Mouse (Mus musculus) limb, embryonic 11.5 days (tissue): ENCODE measurements around the gene Padi6. TPM values are rescaled to one million over a fixed set of nuclear protein-coding genes. Genes with fewer than 3 reads are reported as not detected.

ENCODE experiments used
- ATAC-seq: fragments of 200-750 bp; cut with Nextera tagmentation; 2 replicates; pipeline ENCODE4 v1.8.0; 2017; ENCODE audit warnings: low read depth; ENCODE audit not compliant: insufficient number of reproducible peaks, low FRiP score, low TSS enrichment
- DNase-seq: peaks from one replicate; pipeline ENCODE4 v3.0.0-alpha.2; 2015; ENCODE audit warnings: low spot score
- H3K27ac ChIP-seq: fragments of 300-500 bp; sonication (generic); replicated peaks from 2 replicates; pipeline ENCODE4 v1.5.1; 2014; ENCODE audit warnings: low read depth, mild to moderate bottlenecking, low read length
- H3K27me3 ChIP-seq: fragments of 300-500 bp; sonication (generic); 2 replicates; pipeline ENCODE4 v1.6.1; 2014; ENCODE audit warnings: mild to moderate bottlenecking, low read length, mixed read lengths; ENCODE audit not compliant: control insufficient read depth, insufficient read depth
- H3K36me3 ChIP-seq: fragments of 300-500 bp; sonication (generic); 2 replicates; pipeline ENCODE4 v1.6.1; 2014; ENCODE audit warnings: mild to moderate bottlenecking, low read length, moderate library complexity, mixed read lengths; ENCODE audit not compliant: control insufficient read depth, insufficient read depth
- H3K4me1 ChIP-seq: fragments of 300-500 bp; sonication (generic); 2 replicates; pipeline ENCODE4 v1.6.1; 2014; ENCODE audit warnings: low read length, mixed read lengths; ENCODE audit not compliant: control insufficient read depth, insufficient read depth
- H3K4me2 ChIP-seq: fragments of 300-500 bp; sonication (generic); 2 replicates; pipeline ENCODE4 v1.6.1; 2014; ENCODE audit warnings: low read depth, mild to moderate bottlenecking, moderate library complexity; ENCODE audit not compliant: severe bottlenecking
- H3K4me3 ChIP-seq: fragments of 300-500 bp; sonication (generic); 2 replicates; pipeline ENCODE4 v1.5.1; 2014; ENCODE audit warnings: low read depth, low read length
- H3K9ac ChIP-seq: fragments of 300-500 bp; sonication (generic); 2 replicates; pipeline ENCODE4 v1.6.1; 2014; ENCODE audit warnings: mild to moderate bottlenecking, low read length
- H3K9me3 ChIP-seq: fragments of 300-500 bp; sonication (generic); 2 replicates; pipeline ENCODE4 v1.6.1; 2016; ENCODE audit warnings: low read length; ENCODE audit not compliant: control insufficient read depth
- WGBS: fragments of 180-500 bp; shearing (Covaris S2); extraction: QIAGEN DNeasy Blood & Tissue Kit; methylation state at CpG from one replicate; pipeline ENCODE4 v1.1.7; 2014; 5-methylcytosine and 5-hydroxymethylcytosine counted together
- polyA plus RNA-seq: library from polyadenylated mRNA; unstranded; fragments of >200 nt; fragmentation: Nextera tagmentation; extraction: Ambion mirVana; gene quantifications from 2 replicates; pipeline ENCODE4 v1.2.1, GENCODE M21; 2014

The Padi6 gene
- polyA plus RNA-seq, 1 experiment from 2014 or later: 0.11 TPM

GRCm38 (mm10) chr4:140694551-140695060, 47.8 kb downstream of the Padi6 start:
- H3K4me2 ChIP-seq: no peak overlapping the region
- H3K4me1 ChIP-seq: 0 out of 2 replicates have a peak, but pooled peaks cover 3% of the 10 kb centered on the region
- H3K27ac ChIP-seq: no peak overlapping the region
- no peak overlapping the region for H3K4me3 ChIP-seq
- no peak for ATAC-seq
- no peaks in the 10 kb centered on the region for H3K36me3 ChIP-seq
- no peaks in the 10 kb centered on the region for H3K9me3 ChIP-seq
- H3K9ac ChIP-seq: no peak overlapping the region
- DNase-seq: no peak
- 45% methylated on average over 1 of the region's 1 CpGs for WGBS
- no peaks in the 10 kb centered on the region for H3K27me3 ChIP-seq

GRCm38 (mm10) chr4:140693513-140693912, 48.9 kb downstream of the Padi6 start:
- no peaks in the 10 kb centered on the region for H3K36me3 ChIP-seq
- 84% methylated on average over 4 of the region's 4 CpGs for WGBS
- H3K4me2 ChIP-seq: no peak overlapping the region
- H3K4me3 ChIP-seq: no peak overlapping the region
- no peaks in the 10 kb centered on the region for H3K4me1 ChIP-seq
- DNase-seq: no peak
- H3K9me3 ChIP-seq: no peaks in the 10 kb centered on the region
- no peak overlapping the region for H3K27ac ChIP-seq
- H3K27me3 ChIP-seq: no peaks in the 10 kb centered on the region
- H3K9ac ChIP-seq: no peak overlapping the region
- no peak for ATAC-seq

- WGBS: 75% methylated on average over 7 of the region's 7 CpGs
- no peak overlapping the region for H3K9ac ChIP-seq
- H3K27ac ChIP-seq: no peak overlapping the region
- no peak for ATAC-seq
- H3K27me3 ChIP-seq: no peaks in the 10 kb centered on the region
- no peaks in the 10 kb centered on the region for H3K36me3 ChIP-seq
- H3K4me1 ChIP-seq: no peaks in the 10 kb centered on the region
- no peak overlapping the region for H3K4me3 ChIP-seq
- H3K4me2 ChIP-seq: no peak overlapping the region
- no peak for DNase-seq
- H3K9me3 ChIP-seq: no peaks in the 10 kb centered on the region
Measured at GRCm38 (mm10) chr4:140691481-140691880, 51.0 kb downstream of the Padi6 start.

GRCm38 (mm10) chr4:140689873-140690655, 52.4 kb downstream of the Padi6 start:
- H3K4me2 ChIP-seq: no peak overlapping the region
- ATAC-seq: no peak
- DNase-seq: no peak
- no peaks in the 10 kb centered on the region for H3K36me3 ChIP-seq
- peaks cover 2% of the 10 kb centered on the region; the same call in 1 of the 2 replicates for H3K4me1 ChIP-seq
- 74% methylated on average over 16 of the region's 16 CpGs for WGBS
- no peak overlapping the region for H3K9ac ChIP-seq
- no peaks in the 10 kb centered on the region for H3K27me3 ChIP-seq
- no peak overlapping the region for H3K4me3 ChIP-seq
- H3K27ac ChIP-seq: no peak overlapping the region
- no peaks in the 10 kb centered on the region for H3K9me3 ChIP-seq

- H3K4me1 ChIP-seq: peaks cover 13% of the 10 kb centered on the region; the same call in 1 of the 2 replicates
- no peak for DNase-seq
- H3K27me3 ChIP-seq: no peaks in the 10 kb centered on the region
- no peak overlapping the region for H3K9ac ChIP-seq
- no peak overlapping the region for H3K4me3 ChIP-seq
- ATAC-seq: no peak
- 86% methylated on average over 5 of the region's 5 CpGs for WGBS
- no peaks in the 10 kb centered on the region for H3K36me3 ChIP-seq
- no peak overlapping the region for H3K4me2 ChIP-seq
- no peaks in the 10 kb centered on the region for H3K9me3 ChIP-seq
- H3K27ac ChIP-seq: no peak overlapping the region
Measured at GRCm38 (mm10) chr4:140688826-140689425, 53.5 kb downstream of the Padi6 start.

GRCm38 (mm10) chr4:140688044-140688825, 54.2 kb downstream of the Padi6 start:
- H3K27ac ChIP-seq: no peak overlapping the region
- no peaks in the 10 kb centered on the region for H3K9me3 ChIP-seq
- H3K9ac ChIP-seq: no peak overlapping the region
- ATAC-seq (no peak), DNase-seq (no peak)
- H3K4me2 ChIP-seq: no peak overlapping the region
- no peak overlapping the region for H3K4me3 ChIP-seq
- WGBS: 54% methylated on average over 11 of the region's 12 CpGs
- H3K36me3 ChIP-seq: no peaks in the 10 kb centered on the region
- peaks cover 15% of the 10 kb centered on the region; the same call in 1 of the 2 replicates for H3K4me1 ChIP-seq
- H3K27me3 ChIP-seq: no peaks in the 10 kb centered on the region

- 21% methylated on average over 6 of the region's 6 CpGs for WGBS
- H3K27ac ChIP-seq: no peak overlapping the region
- H3K4me3 ChIP-seq: no peak overlapping the region
Measured at GRCm38 (mm10) chr4:140684881-140685303, 57.6 kb downstream of the Padi6 start.

More at GRCm38 (mm10) chr4:140684881-140685303, 57.6 kb downstream of the Padi6 start:
- Histone ChIP-seq H3K9ac (no peak overlapping the region), H3K36me3 (no peaks in the 10 kb centered on the region), H3K4me1 (peaks cover 15% of the 10 kb centered on the region; the same call in 1 of the 2 replicates), H3K27me3 (no peaks in the 10 kb centered on the region), H3K9me3 (no peaks in the 10 kb centered on the region), H3K4me2 (peak overlapping the region; percentile 39)
- ATAC-seq (no peak), DNase-seq (no peak)
